Mouse (Mus musculus) midbrain, embryonic 15.5 days (tissue): Measurements from ENCODE around the gene Tmem123. TPM values are rescaled to one million over a fixed set of nuclear protein-coding genes. Genes with fewer than 3 reads are reported as not detected.

Source experiments
- ATAC-seq: fragments of 200-750 bp; cut with Nextera tagmentation; replicated peaks from 2 replicates; pipeline ENCODE4 v1.8.0; 2017; ENCODE audit warnings: moderate TSS enrichment
- H3K27ac ChIP-seq: fragments of 300-500 bp; sonication (generic); 2 replicates; pipeline ENCODE4 v1.5.1; 2015; ENCODE audit warnings: mild to moderate bottlenecking, inconsistent platforms
- H3K27me3 ChIP-seq: fragments of 300-500 bp; sonication (generic); replicated peaks from 2 replicates; pipeline ENCODE4 v1.6.1; 2015; ENCODE audit warnings: inconsistent platforms
- H3K36me3 ChIP-seq: fragments of 300-500 bp; sonication (generic); replicated peaks from 2 replicates; pipeline ENCODE4 v1.6.1; 2015; ENCODE audit warnings: inconsistent platforms
- H3K4me1 ChIP-seq: fragments of 300-500 bp; sonication (generic); 2 replicates; pipeline ENCODE4 v1.6.1; 2015; ENCODE audit warnings: inconsistent platforms
- H3K4me2 ChIP-seq: fragments of 300-500 bp; sonication (generic); 2 replicates; pipeline ENCODE4 v1.6.1; 2015; ENCODE audit warnings: inconsistent platforms, mild to moderate bottlenecking, moderate library complexity
- H3K4me3 ChIP-seq: fragments of 300-500 bp; sonication (generic); 2 replicates; pipeline ENCODE4 v1.5.1; 2015; ENCODE audit warnings: mild to moderate bottlenecking, inconsistent platforms
- H3K9ac ChIP-seq: fragments of 300-500 bp; sonication (generic); 2 replicates; pipeline ENCODE4 v1.6.1; 2015; ENCODE audit warnings: mild to moderate bottlenecking, inconsistent platforms
- H3K9me3 ChIP-seq: fragments of 300-500 bp; sonication (generic); 2 replicates; pipeline ENCODE4 v1.6.1; 2016; ENCODE audit warnings: inconsistent platforms
- WGBS: fragments of 180-500 bp; shearing (Covaris S2); methylation state at CpG from one replicate; pipeline ENCODE4 v1.1.7; 2015; ENCODE audit warnings: mixed read lengths; 5-methylcytosine and 5-hydroxymethylcytosine counted together
- polyA plus RNA-seq: library from polyadenylated mRNA; unstranded; fragments of >200 nt; fragmentation: Nextera tagmentation; extraction: Ambion mirVana; gene quantifications from 2 replicates; pipeline ENCODE4 v1.2.1, GENCODE M21; 2015

The Tmem123 gene
- polyA plus RNA-seq, 1 experiment from 2014 or later: 18.0 TPM

DNA sequence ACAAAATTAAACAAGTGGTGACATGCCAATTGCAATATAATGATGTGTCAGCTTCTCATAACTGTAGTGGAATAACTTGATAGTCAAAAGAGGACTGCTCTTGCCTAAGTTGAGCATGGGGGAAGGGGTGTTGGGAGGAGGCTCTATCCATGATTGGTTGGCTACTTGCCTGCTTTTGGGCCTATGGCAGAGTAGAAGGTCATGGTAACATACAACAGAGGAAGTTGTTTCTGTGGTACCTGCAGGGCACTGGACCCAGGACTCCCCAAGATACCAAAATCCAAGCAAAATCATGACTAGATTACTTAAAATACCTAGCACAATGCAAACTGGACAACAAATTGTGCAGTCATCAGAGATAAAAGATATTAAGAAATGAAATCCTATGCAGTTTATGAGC lies 31.7 kb downstream of the Tmem123 start:
- no peak overlapping the region for H3K9ac ChIP-seq
- ATAC-seq: no peak

DNA sequence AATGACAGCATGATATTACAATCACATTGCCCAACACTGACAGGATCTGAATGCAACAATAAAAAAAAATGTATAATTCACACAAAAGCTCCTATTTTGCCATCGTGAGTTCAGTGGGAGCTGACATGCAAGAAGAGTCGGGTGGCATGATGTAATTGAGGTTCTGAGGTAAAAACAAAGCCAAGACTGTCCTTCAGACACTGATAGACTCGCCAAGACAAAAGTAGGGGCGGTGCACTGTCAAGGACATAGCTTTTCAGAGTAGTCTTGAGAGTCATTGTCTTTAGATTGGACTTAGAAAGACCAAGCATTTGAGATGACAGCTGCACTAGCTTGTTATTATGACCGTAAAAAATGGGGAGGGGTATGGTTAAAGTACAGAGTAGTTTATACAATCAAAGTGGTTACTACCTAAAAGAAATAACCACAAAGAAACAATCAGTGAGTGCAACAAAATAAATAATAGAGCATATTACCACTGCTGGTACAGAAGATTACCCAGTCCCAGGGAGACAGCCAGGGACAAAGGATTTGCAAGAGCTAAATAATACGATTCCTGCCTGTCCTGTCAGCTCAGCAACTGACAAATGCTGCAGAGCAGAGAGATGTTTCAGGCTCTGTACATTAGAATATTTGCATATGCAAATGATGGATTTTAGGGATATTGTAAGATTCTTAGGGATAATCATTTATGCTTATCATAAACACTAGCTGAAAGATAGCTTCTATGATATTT lies 32.5 kb downstream of the Tmem123 start:
- H3K27ac ChIP-seq: 0 out of 2 replicates have a peak overlapping the region, but pooled peaks have one; percentile 25
- H3K9ac ChIP-seq: no peak overlapping the region
- no peak overlapping the region for H3K4me3 ChIP-seq
- H3K9me3 ChIP-seq: no peaks in the 10 kb centered on the region
- H3K36me3 ChIP-seq: no peaks in the 10 kb centered on the region
- no peaks in the 10 kb centered on the region for H3K4me1 ChIP-seq
- H3K4me2 ChIP-seq: no peak overlapping the region
- H3K27me3 ChIP-seq: no peaks in the 10 kb centered on the region
- 58% methylated on average over 6 of the region's 6 CpGs for WGBS
- peak; percentile 82 for ATAC-seq

More for the DNA sequence above, 31.7 kb downstream of the Tmem123 start:
- Histone ChIP-seq H3K27ac (no peak overlapping the region), H3K4me3 (no peak overlapping the region), H3K4me1 (no peaks in the 10 kb centered on the region), H3K27me3 (no peaks in the 10 kb centered on the region), H3K9me3 (no peaks in the 10 kb centered on the region), H3K36me3 (no peaks in the 10 kb centered on the region), H3K4me2 (no peak overlapping the region)

GRCm38 (mm10) chr9:7797542-7797941 lies 33.7 kb downstream of the Tmem123 start:
- WGBS: 95% methylated on average over 2 of the region's 2 CpGs
- no peak overlapping the region for H3K9ac ChIP-seq
- H3K27me3 ChIP-seq: no peaks in the 10 kb centered on the region
- H3K4me1 ChIP-seq: no peaks in the 10 kb centered on the region
- H3K36me3 ChIP-seq: no peaks in the 10 kb centered on the region
- no peak overlapping the region for H3K27ac ChIP-seq
- H3K4me3 ChIP-seq: no peak overlapping the region
- H3K9me3 ChIP-seq: no peaks in the 10 kb centered on the region
- H3K4me2 ChIP-seq: no peak overlapping the region
- ATAC-seq: no peak

GRCm38 (mm10) chr9:7798555-7798954 lies 34.7 kb downstream of the Tmem123 start:
- peak; percentile 42; the same call in 1 of the 2 replicates for ATAC-seq
- 94% methylated on average over 3 of the region's 3 CpGs for WGBS
- H3K9ac ChIP-seq: no peak overlapping the region

DNA sequence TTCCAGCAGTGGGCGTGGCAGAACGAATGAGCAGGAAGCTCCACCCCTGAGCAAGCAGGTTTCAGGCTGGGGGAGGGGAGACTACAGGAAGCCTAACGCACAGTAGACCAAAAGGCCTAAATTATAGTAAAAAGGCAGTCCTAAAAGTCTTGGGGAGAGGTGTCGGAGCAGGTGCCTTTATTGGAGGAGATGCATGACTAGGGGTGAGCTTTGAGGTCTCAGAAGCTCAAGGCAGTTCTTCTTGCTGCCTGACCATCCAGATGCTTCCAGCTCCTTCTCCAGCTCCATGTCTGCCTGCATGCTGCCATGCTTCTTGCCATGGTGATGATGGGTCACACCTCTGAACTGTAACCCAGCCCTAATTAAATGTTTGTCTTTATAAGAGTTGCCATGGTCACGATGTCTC lies 41.3 kb downstream of the Tmem123 start:
- Histone ChIP-seq H3K36me3 (no peaks in the 10 kb centered on the region), H3K9me3 (no peaks in the 10 kb centered on the region), H3K4me1 (no peaks in the 10 kb centered on the region), H3K27me3 (no peaks in the 10 kb centered on the region), H3K4me2 (no peak overlapping the region), H3K9ac (no peak overlapping the region), H3K4me3 (no peak overlapping the region), H3K27ac (no peak overlapping the region)
- no peak; the same call in 1 of the 2 replicates for ATAC-seq
- 65% methylated on average over 5 of the region's 5 CpGs for WGBS

More at GRCm38 (mm10) chr9:7798555-7798954, 34.7 kb downstream of the Tmem123 start:
- Histone ChIP-seq H3K4me2 (no peak overlapping the region), H3K4me3 (no peak overlapping the region), H3K36me3 (no peaks in the 10 kb centered on the region), H3K4me1 (no peaks in the 10 kb centered on the region), H3K9me3 (no peaks in the 10 kb centered on the region), H3K27me3 (no peaks in the 10 kb centered on the region), H3K27ac (no peak overlapping the region)

- no peak for ATAC-seq
- WGBS: 85% methylated on average over 3 of the region's 3 CpGs
- H3K27ac ChIP-seq: no peak overlapping the region
- H3K27me3 ChIP-seq: no peaks in the 10 kb centered on the region
- peaks cover 5% of the 10 kb centered on the region; the same call in 1 of the 2 replicates for H3K4me1 ChIP-seq
- peaks cover 29% of the 10 kb centered on the region for H3K36me3 ChIP-seq
- no peak overlapping the region for H3K4me2 ChIP-seq
- H3K4me3 ChIP-seq: no peak overlapping the region
- H3K9ac ChIP-seq: no peak overlapping the region
- no peaks in the 10 kb centered on the region for H3K9me3 ChIP-seq
Measured at GRCm38 (mm10) chr9:7822758-7823157, 58.9 kb downstream of the Tmem123 start.

DNA sequence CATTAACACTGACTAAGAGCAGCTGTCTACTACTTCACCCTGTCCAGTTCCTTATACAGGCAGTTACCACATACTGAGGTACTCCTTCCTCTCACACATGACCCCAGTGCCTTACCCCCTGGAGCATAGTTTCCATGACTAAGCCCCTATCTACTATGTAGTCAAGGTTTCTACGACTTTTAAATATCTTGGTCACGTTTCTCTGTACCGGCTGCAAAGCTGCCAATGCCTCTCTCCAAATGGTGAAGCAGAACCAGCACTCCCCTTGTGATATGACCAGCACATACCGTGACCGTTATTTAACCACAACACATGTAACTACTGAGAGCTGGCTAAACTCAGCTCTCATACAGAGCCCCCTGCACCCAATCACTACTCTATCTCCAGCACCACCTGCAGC lies 61.1 kb downstream of the Tmem123 start:
- no peak for ATAC-seq
- H3K27ac ChIP-seq: no peak overlapping the region
- H3K4me2 ChIP-seq: no peak overlapping the region
- H3K9me3 ChIP-seq: no peaks in the 10 kb centered on the region
- H3K27me3 ChIP-seq: no peaks in the 10 kb centered on the region
- H3K4me1 ChIP-seq: peaks cover 12% of the 10 kb centered on the region
- H3K9ac ChIP-seq: no peak overlapping the region
- WGBS: 94% methylated on average over 5 of the region's 5 CpGs
- peaks cover 15% of the 10 kb centered on the region for H3K36me3 ChIP-seq
- no peak overlapping the region for H3K4me3 ChIP-seq

DNA sequence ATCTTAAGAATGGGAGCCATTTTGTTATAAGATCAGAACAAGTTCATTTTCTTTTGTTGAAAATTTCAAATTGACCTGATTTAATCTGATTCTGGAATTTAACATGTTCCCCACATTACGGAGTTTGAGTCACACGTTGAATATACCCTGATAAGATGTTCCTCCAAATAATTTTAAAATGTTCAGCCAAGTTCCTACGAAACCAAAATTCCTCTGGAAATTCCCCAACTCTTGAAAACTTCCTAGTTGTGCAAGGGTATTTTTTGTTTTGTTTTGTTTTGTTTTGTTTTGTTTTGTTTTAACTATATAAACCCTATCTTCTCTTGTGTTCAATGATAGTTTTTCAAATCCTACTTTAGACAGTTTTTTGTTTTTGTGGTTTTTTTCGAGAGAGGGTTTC lies 64.9 kb downstream of the Tmem123 start:
- no peak overlapping the region for H3K27ac ChIP-seq
- 91% methylated on average over 4 of the region's 4 CpGs for WGBS
- H3K9me3 ChIP-seq: no peaks in the 10 kb centered on the region
- H3K4me2 ChIP-seq: no peak overlapping the region
- peaks cover 1% of the 10 kb centered on the region; the same call in 1 of the 2 replicates for H3K36me3 ChIP-seq
- H3K9ac ChIP-seq: no peak overlapping the region
- ATAC-seq: no peak
- H3K4me3 ChIP-seq: no peak overlapping the region
- no peaks in the 10 kb centered on the region for H3K27me3 ChIP-seq
- H3K4me1 ChIP-seq: peaks cover 41% of the 10 kb centered on the region

GRCm38 (mm10) chr9:7829531-7830528 lies 66.0 kb downstream of the Tmem123 start:
- H3K4me1 ChIP-seq: peaks cover 52% of the 10 kb centered on the region
- H3K9me3 ChIP-seq: no peaks in the 10 kb centered on the region
- H3K4me2 ChIP-seq: peak overlapping the region; percentile 25
- H3K4me3 ChIP-seq: no peak overlapping the region
- H3K27me3 ChIP-seq: no peaks in the 10 kb centered on the region
- H3K27ac ChIP-seq: no peak overlapping the region
- ATAC-seq: 0 out of 2 replicates have a peak, but pooled peaks have one; percentile 31
- no peaks in the 10 kb centered on the region; the same call in 1 of the 2 replicates for H3K36me3 ChIP-seq
- H3K9ac ChIP-seq: no peak overlapping the region
- WGBS: 78% methylated on average over 9 of the region's 9 CpGs

DNA sequence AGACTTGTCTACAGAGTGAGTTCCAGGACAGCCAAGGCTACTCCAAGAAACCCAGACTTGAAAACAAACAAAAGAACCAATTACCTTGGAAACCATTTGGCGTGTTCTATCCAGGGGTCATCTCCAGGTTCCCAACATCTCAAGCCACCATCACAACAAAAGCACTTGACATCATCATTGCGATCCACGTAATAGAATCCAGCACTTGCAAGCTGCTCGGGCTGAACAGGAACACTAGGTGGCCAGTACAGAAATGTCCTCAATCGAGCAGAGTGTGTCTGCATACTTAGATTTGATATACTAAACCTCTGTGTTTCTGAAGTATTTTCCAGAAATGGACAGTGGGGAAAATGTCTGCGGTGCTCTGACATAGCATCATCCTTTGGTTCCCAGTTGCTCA lies 69.6 kb downstream of the Tmem123 start:
- Histone ChIP-seq H3K4me2 (no peak overlapping the region), H3K9me3 (no peaks in the 10 kb centered on the region), H3K4me3 (no peak overlapping the region), H3K9ac (no peak overlapping the region), H3K36me3 (no peaks in the 10 kb centered on the region; the same call in 1 of the 2 replicates), H3K4me1 (peaks cover 55% of the 10 kb centered on the region), H3K27ac (no peak overlapping the region), H3K27me3 (no peaks in the 10 kb centered on the region)
- WGBS: 93% methylated on average over 6 of the region's 6 CpGs
- ATAC-seq: no peak

DNA sequence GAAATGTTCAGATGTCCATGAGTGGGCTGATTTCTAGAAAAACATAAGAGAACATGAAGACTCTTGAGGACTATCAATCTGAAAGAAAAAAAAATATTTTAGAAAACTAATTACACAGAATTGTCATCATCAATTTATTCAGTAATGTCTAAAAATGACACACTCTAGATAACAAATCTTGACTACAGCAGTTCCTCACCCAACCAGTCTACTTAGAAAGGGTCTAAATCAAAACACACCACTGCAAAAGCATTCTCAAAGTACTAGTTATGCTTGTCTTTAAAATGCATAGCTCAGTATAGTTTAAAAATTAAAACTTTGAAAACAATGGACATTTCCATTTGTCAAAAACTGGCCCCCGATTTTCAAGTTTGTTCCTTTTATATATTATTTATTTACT lies 71.5 kb downstream of the Tmem123 start:
- no peak for ATAC-seq
- peaks cover 46% of the 10 kb centered on the region for H3K4me1 ChIP-seq
- no peak overlapping the region for H3K4me2 ChIP-seq
- H3K9ac ChIP-seq: no peak overlapping the region
- no peak overlapping the region for H3K4me3 ChIP-seq
- H3K36me3 ChIP-seq: no peaks in the 10 kb centered on the region; the same call in 1 of the 2 replicates
- H3K27me3 ChIP-seq: no peaks in the 10 kb centered on the region
- no peaks in the 10 kb centered on the region for H3K9me3 ChIP-seq
- WGBS: 96% methylated on average over 1 of the region's 1 CpGs
- no peak overlapping the region for H3K27ac ChIP-seq

- 1% methylated on average over 16 of the region's 16 CpGs for WGBS
Measured at GRCm38 (mm10) chr9:7836331-7836730, 72.5 kb downstream of the Tmem123 start.

More at GRCm38 (mm10) chr9:7836331-7836730, 72.5 kb downstream of the Tmem123 start:
- Histone ChIP-seq H3K9ac (peak overlapping the region; percentile 87), H3K27me3 (no peaks in the 10 kb centered on the region), H3K36me3 (no peaks in the 10 kb centered on the region; the same call in 1 of the 2 replicates), H3K9me3 (no peaks in the 10 kb centered on the region), H3K4me2 (peak overlapping the region; percentile 73), H3K27ac (peak overlapping the region; percentile 99), H3K4me3 (peak overlapping the region; percentile 70), H3K4me1 (peaks cover 43% of the 10 kb centered on the region)
- ATAC-seq: peak; percentile 49
